Mouse (Mus musculus) midbrain, embryonic 12.5 days (tissue): ENCODE results near the gene Sap18b. TPM values are rescaled to one million over a fixed set of nuclear protein-coding genes. Genes with fewer than 3 reads are reported as not detected.
A peak's percentile ranks its signal among the peaks of the same experiment; 100 is the strongest.

Experiments used
- ATAC-seq: fragments of 200-750 bp; cut with Nextera tagmentation; 2 replicates; pipeline ENCODE4 v1.8.0; 2017; ENCODE audit warnings: low read depth, moderate TSS enrichment, moderate library complexity; ENCODE audit not compliant: low FRiP score
- H3K27ac ChIP-seq: fragments of 300-500 bp; sonication (generic); replicated peaks from 2 replicates; pipeline ENCODE4 v1.5.1; 2016; ENCODE audit warnings: mild to moderate bottlenecking
- H3K27me3 ChIP-seq: fragments of 300-500 bp; sonication (generic); 2 replicates; pipeline ENCODE4 v1.6.1; 2016; ENCODE audit warnings: mild to moderate bottlenecking
- H3K36me3 ChIP-seq: fragments of 300-500 bp; sonication (generic); 2 replicates; pipeline ENCODE4 v1.6.1; 2016
- H3K4me1 ChIP-seq: fragments of 300-500 bp; sonication (generic); 2 replicates; pipeline ENCODE4 v1.6.1; 2016
- H3K4me2 ChIP-seq: fragments of 300-500 bp; sonication (generic); replicated peaks from 2 replicates; pipeline ENCODE4 v1.6.1; 2016; ENCODE audit warnings: mild to moderate bottlenecking, moderate library complexity
- H3K4me3 ChIP-seq: fragments of 300-500 bp; sonication (generic); 2 replicates; pipeline ENCODE4 v1.5.1; 2016; ENCODE audit warnings: mild to moderate bottlenecking
- H3K9ac ChIP-seq: fragments of 300-500 bp; sonication (generic); replicated peaks from 2 replicates; pipeline ENCODE4 v1.6.1; 2016; ENCODE audit warnings: mild to moderate bottlenecking, moderate library complexity
- H3K9me3 ChIP-seq: fragments of 300-500 bp; sonication (generic); 2 replicates; pipeline ENCODE4 v1.6.1; 2016; ENCODE audit warnings: mild to moderate bottlenecking
- WGBS: fragments of 180-500 bp; shearing (Covaris S2); methylation state at CpG from one replicate; pipeline ENCODE4 v1.1.7; 2016; 5-methylcytosine and 5-hydroxymethylcytosine counted together
- polyA plus RNA-seq: library from polyadenylated mRNA; unstranded; fragments of >200 nt; fragmentation: Nextera tagmentation; extraction: Ambion mirVana; gene quantifications from 2 replicates; pipeline ENCODE4 v1.2.1, GENCODE M21; 2016

Gene Sap18b
- polyA plus RNA-seq, 1 experiment from 2014 or later: 330 TPM

GRCm38 (mm10) chr8:95830144-95830543, 5.0 kb downstream of the Sap18b start:
- Histone ChIP-seq H3K36me3 (no peaks in the 10 kb centered on the region), H3K4me2 (no peak overlapping the region), H3K9me3 (no peaks in the 10 kb centered on the region), H3K9ac (no peak overlapping the region), H3K27me3 (no peaks in the 10 kb centered on the region), H3K4me1 (peaks cover 10% of the 10 kb centered on the region), H3K27ac (no peak overlapping the region), H3K4me3 (no peak overlapping the region)
- 69% methylated on average over 3 of the region's 3 CpGs for WGBS
- no peak for ATAC-seq

- Histone ChIP-seq H3K9ac (0 out of 2 replicates have a peak overlapping the region, but pooled peaks have one; percentile 8), H3K4me2 (peak overlapping the region; percentile 54), H3K9me3 (no peaks in the 10 kb centered on the region), H3K36me3 (peaks cover 10% of the 10 kb centered on the region), H3K4me3 (peak overlapping the region; percentile 29), H3K27ac (no peak overlapping the region), H3K4me1 (peaks cover 10% of the 10 kb centered on the region), H3K27me3 (no peaks in the 10 kb centered on the region)
- ATAC-seq: peak; percentile 79; the same call in 1 of the 2 replicates
- WGBS: 14% methylated on average over 16 of the region's 16 CpGs
Observed at GRCm38 (mm10) chr8:95832603-95833434, 7.7 kb downstream of the Sap18b start.

GRCm38 (mm10) chr8:95833435-95833984, 8.4 kb downstream of the Sap18b start:
- Histone ChIP-seq H3K27me3 (no peaks in the 10 kb centered on the region), H3K9ac (0 out of 2 replicates have a peak overlapping the region, but pooled peaks have one; percentile 8), H3K36me3 (peaks cover 10% of the 10 kb centered on the region), H3K4me1 (peaks cover 10% of the 10 kb centered on the region), H3K4me2 (peak overlapping the region; percentile 54), H3K9me3 (no peaks in the 10 kb centered on the region), H3K4me3 (peak overlapping the region; percentile 29), H3K27ac (no peak overlapping the region; the same call in 1 of the 2 replicates)
- peak; percentile 67 for ATAC-seq
- under 1% methylated on average over 16 of the region's 16 CpGs for WGBS

GRCm38 (mm10) chr8:95835891-95836290, 10.7 kb downstream of the Sap18b start:
- no peak for ATAC-seq
- H3K27me3 ChIP-seq: no peaks in the 10 kb centered on the region
- no peak overlapping the region for H3K4me2 ChIP-seq
- no peak overlapping the region for H3K27ac ChIP-seq
- 72% methylated on average over 4 of the region's 4 CpGs for WGBS
- H3K9me3 ChIP-seq: no peaks in the 10 kb centered on the region
- peaks cover 10% of the 10 kb centered on the region for H3K4me1 ChIP-seq
- H3K4me3 ChIP-seq: no peak overlapping the region
- peaks cover 15% of the 10 kb centered on the region for H3K36me3 ChIP-seq
- H3K9ac ChIP-seq: no peak overlapping the region

GRCm38 (mm10) chr8:95837266-95837665, 12.1 kb downstream of the Sap18b start:
- no peak overlapping the region for H3K27ac ChIP-seq
- ATAC-seq: no peak
- H3K4me1 ChIP-seq: peaks cover 10% of the 10 kb centered on the region
- no peaks in the 10 kb centered on the region for H3K27me3 ChIP-seq
- no peak overlapping the region for H3K4me2 ChIP-seq
- H3K4me3 ChIP-seq: no peak overlapping the region
- 92% methylated on average over 10 of the region's 10 CpGs for whole genome bisulfite sequencing
- H3K9me3 ChIP-seq: no peaks in the 10 kb centered on the region
- H3K9ac ChIP-seq: no peak overlapping the region
- peaks cover 25% of the 10 kb centered on the region for H3K36me3 ChIP-seq

GRCm38 (mm10) chr8:95839289-95839688, 14.1 kb downstream of the Sap18b start:
- Histone ChIP-seq H3K9ac (no peak overlapping the region), H3K9me3 (no peaks in the 10 kb centered on the region), H3K36me3 (peaks cover 43% of the 10 kb centered on the region), H3K4me1 (no peaks in the 10 kb centered on the region), H3K4me2 (no peak overlapping the region), H3K4me3 (no peak overlapping the region), H3K27ac (no peak overlapping the region), H3K27me3 (no peaks in the 10 kb centered on the region)
- ATAC-seq: no peak
- WGBS: 98% methylated on average over 4 of the region's 4 CpGs

- H3K9ac ChIP-seq: no peak overlapping the region
- H3K9me3 ChIP-seq: no peaks in the 10 kb centered on the region
- peaks cover 62% of the 10 kb centered on the region for H3K36me3 ChIP-seq
- no peak overlapping the region for H3K4me3 ChIP-seq
- H3K27ac ChIP-seq: no peak overlapping the region
- no peak overlapping the region for H3K4me2 ChIP-seq
- ATAC-seq: no peak
- no peaks in the 10 kb centered on the region for H3K27me3 ChIP-seq
- no peaks in the 10 kb centered on the region for H3K4me1 ChIP-seq
- WGBS: 92% methylated on average over 15 of the region's 15 CpGs
Observed at GRCm38 (mm10) chr8:95841436-95841835, 16.3 kb downstream of the Sap18b start.

GRCm38 (mm10) chr8:95843968-95844367, 18.8 kb downstream of the Sap18b start:
- 0 out of 2 replicates have a peak, but pooled peaks have one; percentile 19 for ATAC-seq
- 95% methylated on average over 6 of the region's 6 CpGs for WGBS
- Histone ChIP-seq H3K36me3 (peaks cover 56% of the 10 kb centered on the region), H3K9me3 (no peaks in the 10 kb centered on the region), H3K27me3 (no peaks in the 10 kb centered on the region), H3K4me1 (no peaks in the 10 kb centered on the region), H3K9ac (no peak overlapping the region), H3K4me3 (no peak overlapping the region), H3K27ac (no peak overlapping the region), H3K4me2 (no peak overlapping the region)

- Histone ChIP-seq H3K27me3 (no peaks in the 10 kb centered on the region), H3K4me3 (no peak overlapping the region), H3K4me1 (no peaks in the 10 kb centered on the region), H3K9ac (no peak overlapping the region), H3K4me2 (no peak overlapping the region), H3K36me3 (peaks cover 56% of the 10 kb centered on the region), H3K27ac (no peak overlapping the region), H3K9me3 (no peaks in the 10 kb centered on the region)
- ATAC-seq: no peak
- 94% methylated on average over 7 of the region's 7 CpGs for WGBS
Observed at GRCm38 (mm10) chr8:95845026-95845425, 19.9 kb downstream of the Sap18b start.

- H3K27ac ChIP-seq: no peak overlapping the region
- ATAC-seq: no peak
- peaks cover 35% of the 10 kb centered on the region for H3K36me3 ChIP-seq
- 81% methylated on average over 24 of the region's 24 CpGs for WGBS
- no peak overlapping the region for H3K4me3 ChIP-seq
- H3K9me3 ChIP-seq: no peaks in the 10 kb centered on the region
- H3K9ac ChIP-seq: no peak overlapping the region
- H3K4me2 ChIP-seq: no peak overlapping the region
- no peaks in the 10 kb centered on the region for H3K27me3 ChIP-seq
- peaks cover 11% of the 10 kb centered on the region for H3K4me1 ChIP-seq
Observed at GRCm38 (mm10) chr8:95848061-95848551, 23.0 kb downstream of the Sap18b start.

- Histone ChIP-seq H3K9ac (no peak overlapping the region), H3K36me3 (peaks cover 28% of the 10 kb centered on the region), H3K27me3 (no peaks in the 10 kb centered on the region), H3K4me2 (no peak overlapping the region), H3K4me1 (peaks cover 14% of the 10 kb centered on the region), H3K4me3 (no peak overlapping the region), H3K27ac (no peak overlapping the region), H3K9me3 (no peaks in the 10 kb centered on the region)
- 92% methylated on average over 19 of the region's 19 CpGs for WGBS
- no peak for ATAC-seq
Observed at GRCm38 (mm10) chr8:95848734-95849464, 23.8 kb downstream of the Sap18b start.

GRCm38 (mm10) chr8:95850326-95850725, 25.2 kb downstream of the Sap18b start:
- H3K36me3 ChIP-seq: peaks cover 14% of the 10 kb centered on the region
- ATAC-seq: no peak
- WGBS: 92% methylated on average over 2 of the region's 2 CpGs
- H3K4me3 ChIP-seq: no peak overlapping the region
- H3K9ac ChIP-seq: no peak overlapping the region
- H3K27me3 ChIP-seq: no peaks in the 10 kb centered on the region
- H3K4me2 ChIP-seq: no peak overlapping the region
- peaks cover 14% of the 10 kb centered on the region for H3K4me1 ChIP-seq
- H3K27ac ChIP-seq: no peak overlapping the region
- no peaks in the 10 kb centered on the region for H3K9me3 ChIP-seq
